Mouse (Mus musculus): ENCODE measurements around the gene Sik1. TPM values are rescaled to one million over a fixed set of nuclear protein-coding genes. Genes with fewer than 3 reads are reported as not detected.
"Not testable (repeated sequence)": the region's sequence is repeated elsewhere in the genome, so short reads cannot be mapped to it uniquely, and the experiment has no call there.

Gene Sik1
- polyA plus RNA-seq, 1 experiment from 2014 or later = 37.1 TPM

DNA sequence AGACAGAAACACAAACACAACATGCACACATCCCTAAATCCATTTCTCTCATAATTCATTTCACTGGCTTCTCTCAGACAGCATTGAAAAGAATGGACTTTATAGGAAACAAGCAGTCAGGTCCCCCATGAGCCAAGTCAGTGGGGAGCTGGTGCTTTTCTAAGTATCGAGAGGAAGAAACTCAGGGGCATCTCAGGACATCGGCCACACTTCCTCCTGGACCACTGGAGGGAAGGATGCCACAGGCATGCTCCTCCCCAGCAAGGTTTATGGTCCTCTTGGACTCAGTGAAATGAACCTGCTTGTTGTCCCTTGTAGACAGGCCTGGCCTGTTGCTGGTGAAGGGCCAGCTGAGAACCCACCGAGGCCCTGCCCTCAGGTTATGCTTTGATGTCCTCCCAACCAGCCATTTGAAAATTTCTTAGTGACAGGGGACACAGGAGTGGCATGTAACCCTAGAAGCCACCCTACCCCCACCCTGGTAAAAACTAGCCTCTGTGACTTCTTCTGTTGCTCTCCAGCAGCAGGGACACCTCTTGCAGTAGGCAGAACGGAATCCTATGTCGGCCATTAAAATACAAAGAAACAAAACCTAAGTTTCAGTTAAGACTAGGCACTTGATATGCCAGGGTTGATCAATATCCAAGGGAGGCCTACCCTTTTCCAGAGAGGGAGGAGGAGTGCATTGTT is 37.9 kb upstream of the Sik1 start:
- DNase-seq (ENCODE audit: low read depth, low spot score) (no peak), ATAC-seq (no peak)
- TF ChIP-seq CTCF (IDR thresholded peaks at IDR 0.05) = no peak
- H3K27me3 ChIP-seq = no peaks in the 10 kb centered on the region
- in situ Hi-C loops (cut with MboI; ENCODE audit: low pct_unique_long_range_greater_than_20kb) = no loop called here
- POLR2A ChIA-PET = interaction anchor here (0.9 kb wide), 1 partner anchor 39 kb away, joined by 3 read pairs; no protein-coding TSS in a partner anchor
- CTCF ChIA-PET = no interaction called here

- CTCF ChIA-PET = no interaction called here
- in situ Hi-C loops (cut with MboI; ENCODE audit: low pct_unique_long_range_greater_than_20kb) = no loop called here
- peak; percentile 89 for ATAC-seq
- POLR2A ChIA-PET = interaction anchor here (0.9 to 1.0 kb wide), 2 partner anchors 13 to 38 kb away, joined by 3 read pairs; no protein-coding TSS in a partner anchor
- no peaks in the 10 kb centered on the region for H3K27me3 ChIP-seq
- peak; percentile 88 for DNase-seq (ENCODE audit: low read depth, low spot score)
- TF ChIP-seq CTCF (IDR thresholded peaks at IDR 0.05) = no peak
Observed at GRCm38 (mm10) chr17:31892750-31893149, 37.1 kb upstream of the Sik1 start.

DNA sequence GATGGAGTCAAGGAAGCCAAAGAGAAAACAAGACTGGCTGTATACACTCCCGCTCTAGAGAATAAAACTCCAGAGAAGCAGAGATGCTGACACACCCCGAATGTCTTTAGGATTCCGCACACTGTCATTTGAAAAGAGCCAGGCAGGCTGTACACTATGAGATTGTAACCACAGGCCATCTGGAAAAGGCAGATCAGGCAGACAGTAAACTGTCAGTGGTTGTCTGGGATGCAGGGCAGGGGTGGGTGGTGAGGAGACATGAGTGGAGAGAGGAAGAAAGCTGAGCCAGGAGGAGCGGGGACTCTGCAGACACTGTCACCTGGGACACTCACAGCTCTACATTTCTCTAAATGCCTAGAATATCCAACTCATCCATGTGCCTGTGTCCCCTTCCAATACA is 36.3 kb upstream of the Sik1 start:
- ChIA-PET CTCF (interaction anchor here (0.7 kb wide), 1 partner anchor 23 kb away, joined by 3 read pairs; no protein-coding TSS in a partner anchor), POLR2A (interaction anchor here (0.7 to 1.0 kb wide), 3 partner anchors 14 to 26 kb away, joined by 3 to 9 read pairs (median 4); no protein-coding TSS in a partner anchor)
- DNase-seq (ENCODE audit: low read depth, low spot score) = no peak
- no peaks in the 10 kb centered on the region for H3K27me3 ChIP-seq
- in situ Hi-C loops (cut with MboI; ENCODE audit: low pct_unique_long_range_greater_than_20kb) = no loop called here
- no peak for TF ChIP-seq CTCF (IDR thresholded peaks at IDR 0.05)
- ATAC-seq = no peak

DNA sequence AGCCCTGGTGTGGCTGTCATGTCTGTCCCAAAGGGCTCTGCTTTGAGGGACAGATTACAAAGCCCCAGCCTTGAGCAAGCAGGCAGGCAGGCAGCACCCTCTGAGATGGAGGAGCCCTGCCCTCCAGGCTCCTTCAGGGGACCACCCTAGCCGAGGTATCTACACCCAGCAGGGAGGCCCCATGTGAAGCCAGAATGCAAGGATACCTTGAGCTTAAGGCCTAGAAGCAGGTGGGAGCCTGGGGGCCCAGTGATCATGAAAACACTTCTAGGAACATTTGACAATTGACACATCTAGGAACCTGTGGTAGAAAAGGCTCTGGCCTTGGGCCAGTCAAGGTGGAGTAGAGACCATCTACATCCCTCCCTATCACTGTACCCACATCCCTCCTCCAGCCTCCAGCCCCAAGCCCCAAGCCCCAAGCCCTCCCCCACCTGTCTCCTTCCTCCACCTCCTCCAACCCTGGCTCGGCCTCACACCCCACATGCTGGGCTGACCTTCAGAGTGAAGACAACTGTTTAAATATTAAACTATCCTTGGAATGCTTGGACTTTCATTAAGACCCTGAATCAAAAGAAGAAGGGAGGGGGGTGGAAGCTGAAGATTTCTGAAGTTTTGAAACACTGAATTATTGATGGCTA is 34.8 kb upstream of the Sik1 start:
- TF ChIP-seq CTCF (IDR thresholded peaks at IDR 0.05) = no peak
- POLR2A ChIA-PET = interaction anchor here (0.9 to 1.2 kb wide), 3 partner anchors 10 to 42 kb away, joined by 3 to 4 read pairs (median 3); no protein-coding TSS in a partner anchor
- CTCF ChIA-PET = interaction anchor here (1.0 kb wide), 1 partner anchor 197 kb away, joined by 5 read pairs; no protein-coding TSS in a partner anchor
- DNase-seq (ENCODE audit: low read depth, low spot score) = no peak
- in situ Hi-C loops (cut with MboI; ENCODE audit: low pct_unique_long_range_greater_than_20kb) = no loop called here
- no peak for ATAC-seq
- H3K27me3 ChIP-seq = no peaks in the 10 kb centered on the region

GRCm38 (mm10) chr17:31889446-31890201 is 34.0 kb upstream of the Sik1 start:
- CTCF ChIA-PET = interaction anchor here (1.0 kb wide), 1 partner anchor 197 kb away, joined by 5 read pairs; no protein-coding TSS in a partner anchor
- no peaks in the 10 kb centered on the region for H3K27me3 ChIP-seq
- TF ChIP-seq CTCF (IDR thresholded peaks at IDR 0.05) = no peak
- ATAC-seq (peak; percentile 44), DNase-seq (ENCODE audit: low read depth, low spot score) (no peak)
- in situ Hi-C loops (cut with MboI; ENCODE audit: low pct_unique_long_range_greater_than_20kb) = no loop called here
- POLR2A ChIA-PET = interaction anchor here (1.1 kb wide), 1 partner anchor 9 kb away, joined by 3 read pairs; no protein-coding TSS in a partner anchor

DNA sequence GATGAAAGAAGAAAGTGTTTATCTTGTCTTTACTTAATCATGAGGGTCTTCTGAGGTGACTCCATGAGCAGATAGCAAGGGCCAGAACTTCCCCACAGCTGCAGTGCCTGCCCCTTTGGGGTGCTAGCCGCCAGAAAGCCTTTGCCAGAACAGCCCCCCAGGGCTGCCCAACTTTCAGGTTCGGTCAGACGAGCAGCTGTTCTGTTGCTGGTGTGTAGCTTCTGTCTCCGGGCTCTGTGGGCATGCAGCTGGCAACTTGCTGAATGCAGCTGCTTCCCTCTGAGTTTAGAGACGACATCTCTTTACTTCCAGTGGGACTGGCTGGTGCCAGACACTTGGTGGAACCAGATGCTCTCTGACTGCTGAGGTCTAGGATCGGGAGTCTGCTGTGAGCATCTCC is 32.9 kb upstream of the Sik1 start:
- CTCF ChIA-PET = no interaction called here
- no peaks in the 10 kb centered on the region for H3K27me3 ChIP-seq
- POLR2A ChIA-PET = no interaction called here
- in situ Hi-C loops (cut with MboI; ENCODE audit: low pct_unique_long_range_greater_than_20kb) = no loop called here
- DNase-seq (ENCODE audit: low read depth, low spot score) = no peak
- TF ChIP-seq CTCF (IDR thresholded peaks at IDR 0.05) = no peak
- no peak for ATAC-seq

DNA sequence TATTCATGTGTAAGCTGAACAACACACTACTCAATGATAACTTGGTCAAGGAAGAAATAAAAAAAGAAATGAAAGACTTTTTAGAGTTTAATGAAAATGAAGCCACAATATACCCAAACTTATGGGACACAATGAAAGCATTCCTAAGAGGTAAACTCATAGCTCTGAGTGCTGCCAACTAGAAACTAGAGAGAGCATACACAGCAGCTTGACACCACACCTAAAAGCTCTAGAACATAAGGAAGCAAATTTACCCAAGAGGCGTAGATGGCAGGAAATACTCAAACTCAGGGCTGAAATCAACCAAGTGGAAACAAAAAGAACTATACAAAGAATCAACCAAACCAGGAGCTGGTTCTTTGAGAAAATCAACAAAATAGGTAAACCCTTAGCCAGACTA is 29.1 kb upstream of the Sik1 start:
- POLR2A ChIA-PET; DNase-seq (ENCODE audit: low read depth, low spot score); in situ Hi-C loops (cut with MboI; ENCODE audit: low pct_unique_long_range_greater_than_20kb): not testable (repeated sequence)

GRCm38 (mm10) chr17:31879406-31879805 is 23.8 kb upstream of the Sik1 start:
- POLR2A ChIA-PET = no interaction called here
- ATAC-seq (no peak), DNase-seq (ENCODE audit: low read depth, low spot score) (no peak)
- CTCF ChIA-PET = no interaction called here
- H3K27me3 ChIP-seq = no peaks in the 10 kb centered on the region
- in situ Hi-C loops (cut with MboI; ENCODE audit: low pct_unique_long_range_greater_than_20kb) = no loop called here
- TF ChIP-seq CTCF (IDR thresholded peaks at IDR 0.05) = no peak

More for the DNA sequence above, 29.1 kb upstream of the Sik1 start:
- ATAC-seq, H3K27me3 ChIP-seq, CTCF ChIA-PET: not testable (repeated sequence)

GRCm38 (mm10) chr17:31877650-31878141 is 22.1 kb upstream of the Sik1 start:
- ChIA-PET POLR2A (no interaction called here), CTCF (interaction anchor here (1.2 kb wide), 1 partner anchor 141 kb away, joined by 3 read pairs; no protein-coding TSS in a partner anchor)
- DNase-seq (ENCODE audit: low read depth, low spot score) (no peak), ATAC-seq (no peak)
- no peaks in the 10 kb centered on the region for H3K27me3 ChIP-seq
- no peak for TF ChIP-seq CTCF (IDR thresholded peaks at IDR 0.05)
- in situ Hi-C loops (cut with MboI; ENCODE audit: low pct_unique_long_range_greater_than_20kb) = no loop called here

DNA sequence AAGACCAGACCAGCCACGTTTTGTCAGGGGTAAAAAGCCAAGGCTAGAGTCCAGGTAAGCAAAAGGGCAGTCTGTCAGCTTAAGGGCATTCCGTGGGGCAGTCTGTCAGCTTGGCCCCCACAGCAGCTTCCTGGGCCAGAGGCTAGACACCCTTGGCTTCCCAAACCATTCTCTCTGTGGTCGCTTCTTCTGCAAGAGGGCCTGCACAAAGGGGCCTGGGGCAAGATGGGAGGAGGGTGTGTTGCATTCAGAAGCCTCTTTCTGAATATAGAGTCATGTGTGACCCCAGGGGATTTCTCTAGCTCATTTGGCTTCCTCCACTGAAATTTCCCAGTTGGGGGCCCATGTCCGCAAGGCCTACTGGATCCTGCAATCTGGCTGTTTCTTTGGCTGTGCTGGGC is 21.6 kb upstream of the Sik1 start:
- no peak for DNase-seq (ENCODE audit: low read depth, low spot score)
- ATAC-seq = no peak
- CTCF ChIA-PET = interaction anchor here (0.7 to 1.9 kb wide), 3 partner anchors 15 to 141 kb away, joined by 3 to 5 read pairs (median 3); no protein-coding TSS in a partner anchor
- TF ChIP-seq CTCF (IDR thresholded peaks at IDR 0.05) = no peak
- H3K27me3 ChIP-seq = no peaks in the 10 kb centered on the region
- POLR2A ChIA-PET = no interaction called here
- in situ Hi-C loops (cut with MboI; ENCODE audit: low pct_unique_long_range_greater_than_20kb) = no loop called here
